Comparison of ENCODE assay signal across 17 mouse cellular contexts in the genomic region with DNA sequence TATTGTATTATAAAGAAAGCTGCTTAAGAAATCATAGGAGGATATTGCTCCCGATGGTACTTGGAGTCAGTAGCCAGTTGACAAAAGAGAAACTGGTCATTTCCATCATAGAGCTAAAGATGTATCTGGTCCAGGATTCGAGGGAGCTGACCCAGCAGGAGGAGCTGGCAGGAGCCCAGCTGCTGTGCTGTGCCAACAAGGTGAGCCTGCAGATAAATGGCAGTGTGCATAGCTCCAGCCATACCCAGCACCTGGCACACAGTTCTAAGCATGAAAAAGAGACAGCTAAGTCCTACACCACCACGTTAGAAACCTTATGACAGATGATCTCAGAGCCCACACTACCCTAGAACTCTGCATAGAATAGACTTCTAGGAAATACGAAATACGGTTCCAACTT.
A peak's percentile ranks its signal among the peaks of the same experiment; 100 is the strongest.
DNase-seq lines count a peak whose midpoint lies in the region; ATAC-seq and TF ChIP-seq lines count a peak whose summit lies in the region.
"Had no signal": no experiment of that assay in that cellular context is flagged by ENCODE, and none has a peak within 500 bp of the region (broad histone marks: within the 10 kb centered on the region; RNA-seq: fewer than 3 reads in every experiment).

No protein-coding gene starts in this region.

- H3K4me3 ChIP-seq in hindbrain, embryonic 16.5 days (ENCODE audit: low read length): no peak overlapping the region
- no peak overlapping the region for H3K4me3 ChIP-seq in hindbrain, embryonic 14.5 days (replicated peaks; ENCODE audit: low read length)
- H3K4me3 ChIP-seq in left cerebral cortex, adult 2 months: no peak overlapping the region
- H3K4me3 ChIP-seq: forebrain, embryonic 10.5 days; limb, embryonic 13.5 days; liver, embryonic 12.5 days; midbrain, embryonic 12.5 days had no signal

- H3K9me3 ChIP-seq in hindbrain, embryonic 16.5 days (ENCODE audit: control insufficient read depth, low read length): no peaks in the 10 kb centered on the region
- H3K9me3 ChIP-seq in hindbrain, embryonic 14.5 days (ENCODE audit: control insufficient read depth, low read length): no peaks in the 10 kb centered on the region
- H3K9me3 ChIP-seq: forebrain, embryonic 10.5 days; limb, embryonic 13.5 days; midbrain, embryonic 12.5 days had no signal

- H3K4me2 ChIP-seq in hindbrain, embryonic 16.5 days (ENCODE audit: low read length): no peak overlapping the region
- H3K4me2 ChIP-seq in hindbrain, embryonic 14.5 days (replicated peaks): no peak overlapping the region
- H3K4me2 ChIP-seq: heart, embryonic 11.5 days; limb, embryonic 13.5 days; liver, embryonic 12.5 days; midbrain, embryonic 12.5 days had no signal

- H3K27ac ChIP-seq in hindbrain, embryonic 16.5 days (ENCODE audit: low read depth, low read length): no peak overlapping the region
- no peak overlapping the region for H3K27ac ChIP-seq in hindbrain, embryonic 14.5 days
- H3K27ac ChIP-seq in left cerebral cortex, adult 2 months: no peak overlapping the region
- H3K27ac ChIP-seq: forebrain, embryonic 10.5 days; limb, embryonic 13.5 days; liver, embryonic 12.5 days; midbrain, embryonic 12.5 days had no signal

- H3K4me1 ChIP-seq in hindbrain, embryonic 16.5 days (ENCODE audit: control insufficient read depth, insufficient read depth, low read depth, low read length): no peaks in the 10 kb centered on the region
- H3K4me1 ChIP-seq in hindbrain, embryonic 14.5 days (replicated peaks; ENCODE audit: control insufficient read depth, insufficient read depth, low read length): no peaks in the 10 kb centered on the region
- H3K4me1 ChIP-seq: forebrain, embryonic 10.5 days; limb, embryonic 13.5 days; liver, embryonic 12.5 days; midbrain, embryonic 12.5 days had no signal

- TF ChIP-seq CTCF in left cerebral cortex, adult 2 months (IDR thresholded peaks at IDR 0.05): no peak

- no peaks in the 10 kb centered on the region for H3K27me3 ChIP-seq in hindbrain, embryonic 16.5 days (replicated peaks; ENCODE audit: control insufficient read depth, insufficient read depth, low read length)
- H3K27me3 ChIP-seq in hindbrain, embryonic 14.5 days (ENCODE audit: control insufficient read depth, insufficient read depth, low read length): no peaks in the 10 kb centered on the region
- H3K27me3 ChIP-seq: limb, embryonic 13.5 days; liver, embryonic 12.5 days; midbrain, embryonic 12.5 days had no signal

- no peak for DNase-seq in hindbrain, embryonic 14.5 days (ENCODE audit: low spot score)
- DNase-seq in cerebellum, adult 11 months: peak; percentile 83
- DNase-seq in cerebellum, adult 9-10 months: peak; percentile 91
- DNase-seq in urinary bladder, postnatal 14 days (ENCODE audit: low spot score): no peak
- DNase-seq in left cerebral cortex, adult 2 months (ENCODE audit: extremely low spot score in 1 of 2, low spot score in 2 of 2): no peak
- DNase-seq: kidney, adult 11 months; lung, adult 18-20 months; lung, postnatal 10 days; thymus, adult 18-20 months; thymus, postnatal 4 days had no signal

- peak; percentile 49; the same call in 1 of the 2 replicates for ATAC-seq in hindbrain, embryonic 16.5 days
- ATAC-seq in hindbrain, embryonic 14.5 days (ENCODE audit: low FRiP score): no peak
- 0 out of 2 replicates have a peak, but pooled peaks have one; percentile 18 for ATAC-seq in megakaryocyte-erythroid progenitor cell, adult 5-6 weeks (replicated peaks; ENCODE audit: low FRiP score, low TSS enrichment, poor library complexity, severe bottlenecking)
- ATAC-seq: liver, embryonic 12.5 days had no signal

- H3K36me3 ChIP-seq in hindbrain, embryonic 16.5 days (ENCODE audit: control insufficient read depth, insufficient read depth, low read length): no peaks in the 10 kb centered on the region
- no peaks in the 10 kb centered on the region for H3K36me3 ChIP-seq in hindbrain, embryonic 14.5 days (replicated peaks; ENCODE audit: control insufficient read depth, insufficient read depth)
- H3K36me3 ChIP-seq: forebrain, embryonic 10.5 days; limb, embryonic 13.5 days; liver, embryonic 12.5 days; midbrain, embryonic 12.5 days had no signal

- H3K9ac ChIP-seq in hindbrain, embryonic 16.5 days (ENCODE audit: low read depth, low read length): no peak overlapping the region
- H3K9ac ChIP-seq in hindbrain, embryonic 14.5 days: no peak overlapping the region
- H3K9ac ChIP-seq: limb, embryonic 13.5 days; liver, embryonic 12.5 days; midbrain, embryonic 12.5 days had no signal

- intact Hi-C loops in left cerebral cortex, adult 2 months (cut with DNase I): no loop called here

- 69% methylated on average over 5 of the region's 5 CpGs for WGBS in hindbrain, embryonic 16.5 days
- WGBS in hindbrain, embryonic 14.5 days: 79% methylated on average over 5 of the region's 5 CpGs

Comparison
In these comparisons a context has a peak if more than half of its experiments do, and no peak if none do; other contexts are left out.
1. DNase-seq: peak in cerebellum, adult 11 months (single experiment) and cerebellum, adult 9-10 months (single experiment); none in hindbrain, embryonic 14.5 days (single experiment), urinary bladder, postnatal 14 days (single experiment) and left cerebral cortex, adult 2 months (0 of 2).